Mouse (Mus musculus): ENCODE measurements around the gene Tmcc3. TPM values are rescaled to one million over a fixed set of nuclear protein-coding genes. Genes with fewer than 3 reads are reported as not detected.

Tmcc3 gene
- total and polyA plus RNA-seq, 3 experiments: 11.3 to 30.1 (median 23.1) TPM

GRCm38 (mm10) chr10:94356504-94357169 lies 44.9 kb downstream of the Tmcc3 start (continued):
- TF ChIP-seq POLR2AphosphoS2 (IDR thresholded peaks at IDR 0.05; ENCODE audit: low read depth, low read length): no peak
- peak; percentile 72 for TF ChIP-seq ZMIZ1 (IDR thresholded peaks at IDR 0.05; ENCODE audit: low read depth, low read length)
- TF ChIP-seq EP300 (IDR thresholded peaks at IDR 0.05; ENCODE audit: low read length): peak; percentile 84
- TF ChIP-seq MEF2A (IDR thresholded peaks at IDR 0.05; ENCODE audit: borderline replicate concordance, low read depth, low read length): peak; percentile 88
- no peak for TF ChIP-seq MAX (IDR thresholded peaks at IDR 0.05; ENCODE audit: low read length)
- TF ChIP-seq SMC3 (IDR thresholded peaks at IDR 0.05; ENCODE audit: low read depth, low read length): no peak
- no peak for TF ChIP-seq NRF1 (IDR thresholded peaks at IDR 0.05; ENCODE audit: low read depth, low read length)
- peak; percentile 58; the same call in 1 of the 2 replicates for TF ChIP-seq POLR2A (IDR thresholded peaks at IDR 0.05; ENCODE audit: low read depth, low read length)
- peak; percentile 49 for TF ChIP-seq TCF12 (IDR thresholded peaks at IDR 0.05; ENCODE audit: low read depth, low read length)
- TF ChIP-seq PAX5 (IDR thresholded peaks at IDR 0.05; ENCODE audit: low read length): no peak
- no peak for TF ChIP-seq GABPA (IDR thresholded peaks at IDR 0.05; ENCODE audit: insufficient replicate concordance, low read depth, low read length)
- TF ChIP-seq TBP (conservative IDR thresholded peaks at IDR 0.05; ENCODE audit: low read depth, low read length): peak; percentile 84; the same call in 1 of the 2 replicates
- TF ChIP-seq SIN3A (IDR thresholded peaks at IDR 0.05; ENCODE audit: low read length): peak; percentile 75; the same call in 1 of the 2 replicates
- TF ChIP-seq MAFK (IDR thresholded peaks at IDR 0.05; ENCODE audit: insufficient replicate concordance, low read length): 0 out of 2 replicates have a peak, but pooled peaks have one; percentile 38
- peak; percentile 59; the same call in 1 of the 2 replicates for TF ChIP-seq CHD2 (IDR thresholded peaks at IDR 0.05; ENCODE audit: low read length)
- peak; percentile 96 for TF ChIP-seq CHD1 (IDR thresholded peaks at IDR 0.05; ENCODE audit: low read depth, low read length)
- peak; percentile 89 for TF ChIP-seq IRF4 (IDR thresholded peaks at IDR 0.05; ENCODE audit: low read depth, low read length)

- dilution Hi-C loops (cut with MboI; ENCODE audit: extremely low pct_ligation_motif_present, extremely low pct_unique_long_range_greater_than_20kb, low sequenced_read_pairs): no loop called here
- in situ Hi-C loops (cut with MboI; ENCODE audit: low pct_ligation_motif_present, low pct_unique_long_range_greater_than_20kb, low sequenced_read_pairs): no loop called here
- Histone ChIP-seq H3K9me3 (replicated peaks; ENCODE audit: low read length) (peaks cover 15% of the 10 kb centered on the region), H3K4me2 (ENCODE audit: insufficient read depth, low read depth, poor library complexity, severe bottlenecking) (peak overlapping the region; percentile 75), H3K27ac (ENCODE audit: insufficient read depth, low read depth) (peak overlapping the region; percentile 64; the same call in 1 of the 2 replicates), H3K36me3 (replicated peaks in 1 of 2; ENCODE audit: control insufficient read depth in 1 of 2, insufficient read depth in 1 of 2, low read length in 1 of 2) (peaks cover 11 to 22% of the 10 kb centered on the region in 2 experiments), H3K27me3 (replicated peaks) (no peaks in the 10 kb centered on the region), H3K79me2 (replicated peaks; ENCODE audit: control insufficient read depth, extremely low read depth, insufficient read depth, poor library complexity, severe bottlenecking) (peaks cover 60% of the 10 kb centered on the region), H3K4me1 (ENCODE audit: control insufficient read depth in 1 of 2, insufficient read depth in 2 of 2) (peaks cover 8 to 27% of the 10 kb centered on the region in 2 experiments), H3K9ac (ENCODE audit: insufficient read depth, low read depth) (no peak overlapping the region; the same call in 1 of the 2 replicates), H3K4me3 (replicated peaks in 1 of 3; ENCODE audit: low read depth in 2 of 3, low read length in 2 of 3, poor library complexity in 1 of 3) (peak overlapping the region in 2 of 3 experiments; percentile 10 to 47)
- DNase-seq (ENCODE audit: extremely low read depth): no peak
- no peak for TF ChIP-seq TBP (conservative IDR thresholded peaks at IDR 0.05; ENCODE audit: low read depth, low read length)
- TF ChIP-seq POLR2AphosphoS2 (IDR thresholded peaks at IDR 0.05; ENCODE audit: low read depth, low read length): no peak
- no peak for TF ChIP-seq NELFE (IDR thresholded peaks at IDR 0.05; ENCODE audit: low read depth, low read length)
- TF ChIP-seq GABPA (IDR thresholded peaks at IDR 0.05; ENCODE audit: insufficient replicate concordance, low read depth, low read length): no peak
- TF ChIP-seq POLR2A (IDR thresholded peaks at IDR 0.05; ENCODE audit: low read depth, low read length): no peak
- TF ChIP-seq CHD1 (IDR thresholded peaks at IDR 0.05; ENCODE audit: low read depth, low read length): no peak
- no peak for TF ChIP-seq UBTF (IDR thresholded peaks at IDR 0.05; ENCODE audit: low read depth, low read length)
- TF ChIP-seq MEF2A (IDR thresholded peaks at IDR 0.05; ENCODE audit: borderline replicate concordance, low read depth, low read length): no peak
- TF ChIP-seq ZNF384 (IDR thresholded peaks at IDR 0.05; ENCODE audit: low read depth, low read length): no peak
- TF ChIP-seq USF1 (IDR thresholded peaks at IDR 0.05; ENCODE audit: low read depth, low read length): no peak
- no peak; the same call in 1 of the 2 replicates for TF ChIP-seq ETS1 (conservative IDR thresholded peaks at IDR 0.05; ENCODE audit: low read depth, low read length)
- TF ChIP-seq SMC3 (IDR thresholded peaks at IDR 0.05; ENCODE audit: low read depth, low read length): no peak
- peak; percentile 76 for TF ChIP-seq IRF4 (IDR thresholded peaks at IDR 0.05; ENCODE audit: low read depth, low read length)
- TF ChIP-seq MAFK (IDR thresholded peaks at IDR 0.05; ENCODE audit: insufficient replicate concordance, low read length): no peak
- peak; percentile 55; the same call in 1 of the 2 replicates for TF ChIP-seq EP300 (IDR thresholded peaks at IDR 0.05; ENCODE audit: low read length)
- TF ChIP-seq MYC (IDR thresholded peaks at IDR 0.05; ENCODE audit: low read depth, low read length): no peak
- peak; percentile 31; the same call in 1 of the 2 replicates for TF ChIP-seq SIN3A (IDR thresholded peaks at IDR 0.05; ENCODE audit: low read length)
- TF ChIP-seq JUND (conservative IDR thresholded peaks at IDR 0.05; ENCODE audit: low read depth, low read length): no peak
- no peak for TF ChIP-seq JUN (IDR thresholded peaks at IDR 0.05; ENCODE audit: insufficient read depth, low read depth, low read length)
- no peak for TF ChIP-seq RAD21 (IDR thresholded peaks at IDR 0.05; ENCODE audit: low read depth, low read length)
- no peak for TF ChIP-seq ZC3H11A (IDR thresholded peaks at IDR 0.05; ENCODE audit: low read depth, low read length)
- no peak for TF ChIP-seq USF2 (conservative IDR thresholded peaks at IDR 0.05; ENCODE audit: low read depth, low read length)
- peak; percentile 54 for TF ChIP-seq BHLHE40 (IDR thresholded peaks at IDR 0.05; ENCODE audit: low read depth, low read length)
- no peak for TF ChIP-seq MAX (IDR thresholded peaks at IDR 0.05; ENCODE audit: low read length)
- TF ChIP-seq NRF1 (IDR thresholded peaks at IDR 0.05; ENCODE audit: low read depth, low read length): no peak
- no peak for TF ChIP-seq MAZ (IDR thresholded peaks at IDR 0.05; ENCODE audit: low read depth, low read length)
- TF ChIP-seq CTCF (conservative IDR thresholded peaks at IDR 0.05 in 1 of 2, IDR thresholded peaks at IDR 0.05 in 1 of 2; ENCODE audit: low read depth in 2 of 2, low read length in 2 of 2): no peak
These were observed 48.9 kb downstream of the Tmcc3 start for GRCm38 (mm10) chr10:94360664-94361063.
